Mouse (Mus musculus) ES-E14 (cell line): ENCODE results near the gene Crybb1.

Source experiments
- HCFC1 ChIP-seq: IDR thresholded peaks from 2 replicates; pipeline ENCODE4 v1.6.1; 2012; ENCODE audit warnings: low read length, inconsistent platforms, borderline replicate concordance; ENCODE audit not compliant: insufficient read depth
- MAFK ChIP-seq: IDR thresholded peaks from 2 replicates; pipeline ENCODE4 v1.6.1; 2014; ENCODE audit warnings: mild to moderate bottlenecking, low read depth, low read length, inconsistent platforms; ENCODE audit not compliant: insufficient read depth
- ZC3H11A ChIP-seq: IDR thresholded peaks from 2 replicates; pipeline ENCODE4 v1.6.1; 2012; ENCODE audit warnings: low read depth, mild to moderate bottlenecking, inconsistent platforms, low read length, borderline replicate concordance
- ZNF384 ChIP-seq: IDR thresholded peaks from 2 replicates; pipeline ENCODE4 v1.6.1; 2012; ENCODE audit warnings: low read depth, low read length, inconsistent platforms

GRCm38 (mm10) chr5:112228240-112229076 is 27.2 kb upstream of the Crybb1 start:
- no peak for TF ChIP-seq ZNF384
- no peak for TF ChIP-seq MAFK
- TF ChIP-seq HCFC1 = no peak
- TF ChIP-seq ZC3H11A = no peak
